Mouse (Mus musculus): Measurements from ENCODE around the gene Dnase1. TPM values are rescaled to one million over a fixed set of nuclear protein-coding genes. Genes with fewer than 3 reads are reported as not detected.

Gene Dnase1
- polyA plus RNA-seq, 1 experiment from 2014 or later = 4.2 TPM

DNA sequence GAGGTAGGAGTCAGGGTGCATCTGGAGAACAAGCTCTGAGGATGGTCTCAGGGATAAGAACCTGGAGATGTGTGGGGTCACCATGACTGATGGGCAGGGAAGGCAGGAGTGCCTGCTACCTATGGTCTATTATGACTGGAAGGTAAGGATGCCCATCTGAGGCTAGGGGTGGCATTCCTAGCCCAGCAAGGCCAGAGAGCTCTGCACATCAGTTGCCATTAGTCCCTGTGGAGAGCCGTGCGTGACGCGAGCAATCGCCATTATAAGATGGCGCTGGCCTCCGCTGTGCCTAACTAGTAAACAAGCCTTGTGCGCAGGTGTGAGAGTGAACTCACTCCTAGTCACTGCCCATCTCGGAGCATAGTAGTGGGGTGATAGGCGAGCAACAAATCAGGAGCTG is 6.2 kb upstream of the Dnase1 start:
- WGBS = 95% methylated on average over 10 of the region's 10 CpGs
- Histone ChIP-seq H3K4me3 (no peak overlapping the region), H3K9me3 (no peaks in the 10 kb centered on the region), H3K27me3 (no peaks in the 10 kb centered on the region), H3K4me2 (no peak overlapping the region), H3K9ac (no peak overlapping the region), H3K4me1 (no peaks in the 10 kb centered on the region), H3K36me3 (no peaks in the 10 kb centered on the region), H3K27ac (no peak overlapping the region)
- no peak for ATAC-seq (ENCODE audit: insufficient number of reproducible peaks, low FRiP score, low TSS enrichment, low read depth)

DNA sequence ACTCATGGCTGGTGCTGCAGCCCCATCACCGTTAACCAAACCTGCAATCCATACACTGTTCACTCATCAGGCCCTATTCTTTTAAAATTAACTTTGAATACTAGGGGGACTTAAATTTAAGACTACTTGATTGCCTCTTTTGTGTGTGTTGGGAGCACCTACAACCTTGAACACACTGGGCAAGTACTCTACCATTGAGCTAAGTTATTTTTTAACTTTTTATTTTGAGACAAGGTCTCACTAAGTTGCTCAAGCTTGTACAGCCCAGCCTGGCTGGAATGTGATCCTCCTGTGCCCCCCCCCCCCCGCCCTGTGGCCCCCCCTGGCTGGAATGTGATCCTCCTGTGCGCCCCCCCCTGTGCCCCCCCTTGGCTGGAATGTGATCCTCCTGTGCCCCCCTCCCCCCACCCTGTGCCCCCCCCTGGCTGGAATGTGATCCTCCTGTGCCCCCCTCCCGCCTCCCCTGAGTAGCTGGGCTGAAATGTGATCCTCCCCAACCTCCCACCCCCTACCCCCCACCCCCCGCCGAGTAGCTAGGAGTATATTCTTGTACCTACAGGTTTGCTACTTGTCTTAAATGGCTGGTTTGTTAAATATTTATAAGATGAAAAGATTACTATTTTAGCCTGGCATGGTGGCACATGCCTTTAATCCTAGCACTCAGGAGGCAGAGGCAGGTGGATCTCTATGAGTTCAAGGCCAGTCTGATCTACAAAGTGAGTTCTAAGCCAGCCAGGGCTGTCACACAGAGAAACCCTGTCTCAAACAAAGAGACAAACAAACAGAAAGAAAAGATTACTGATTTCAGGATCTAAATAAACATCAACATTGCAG is 5.1 kb upstream of the Dnase1 start:
- Histone ChIP-seq H3K36me3 (peaks cover 4% of the 10 kb centered on the region; the same call in 1 of the 2 replicates), H3K27me3 (no peaks in the 10 kb centered on the region), H3K4me1 (no peaks in the 10 kb centered on the region), H3K4me3 (no peak overlapping the region), H3K9ac (no peak overlapping the region), H3K9me3 (no peaks in the 10 kb centered on the region), H3K4me2 (no peak overlapping the region), H3K27ac (no peak overlapping the region)
- 43% methylated on average over 4 of the region's 6 CpGs for WGBS
- no peak for ATAC-seq (ENCODE audit: insufficient number of reproducible peaks, low FRiP score, low TSS enrichment, low read depth)

DNA sequence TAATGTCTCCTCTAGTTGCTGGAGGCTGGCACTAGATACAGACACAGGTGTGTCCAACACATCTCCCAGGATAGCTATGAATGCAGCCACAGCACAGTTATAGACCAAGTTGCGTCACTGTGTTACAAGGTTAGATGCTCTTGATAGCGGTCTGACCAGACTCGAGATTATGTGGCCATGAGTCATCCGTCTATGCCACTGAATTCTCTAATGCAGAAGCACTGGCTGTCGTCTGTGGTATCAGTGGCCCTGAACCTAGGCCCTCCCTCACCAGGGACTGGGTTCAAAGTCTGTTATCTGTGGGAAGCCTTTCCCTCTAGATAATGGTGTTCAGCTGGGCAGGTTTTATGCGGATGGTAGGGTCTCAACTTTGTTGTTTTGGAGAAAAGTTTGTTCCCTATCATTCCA is 4.4 kb upstream of the Dnase1 start:
- no peaks in the 10 kb centered on the region for H3K9me3 ChIP-seq
- no peak for ATAC-seq (ENCODE audit: insufficient number of reproducible peaks, low FRiP score, low TSS enrichment, low read depth)
- peaks cover 7% of the 10 kb centered on the region; the same call in 1 of the 2 replicates for H3K36me3 ChIP-seq
- no peak overlapping the region for H3K4me3 ChIP-seq
- no peak overlapping the region for H3K27ac ChIP-seq
- H3K9ac ChIP-seq = no peak overlapping the region
- no peak overlapping the region for H3K4me2 ChIP-seq
- WGBS = 89% methylated on average over 6 of the region's 6 CpGs
- H3K4me1 ChIP-seq = no peaks in the 10 kb centered on the region
- no peaks in the 10 kb centered on the region for H3K27me3 ChIP-seq

- Histone ChIP-seq H3K4me1 (no peaks in the 10 kb centered on the region), H3K27ac (no peak overlapping the region), H3K27me3 (no peaks in the 10 kb centered on the region), H3K9ac (no peak overlapping the region), H3K4me2 (no peak overlapping the region), H3K36me3 (peaks cover 24% of the 10 kb centered on the region), H3K4me3 (no peak overlapping the region), H3K9me3 (no peaks in the 10 kb centered on the region)
- 88% methylated on average over 5 of the region's 5 CpGs for WGBS
- no peak for ATAC-seq (ENCODE audit: insufficient number of reproducible peaks, low FRiP score, low TSS enrichment, low read depth)
These were observed 2.8 kb upstream of the Dnase1 start for GRCm38 (mm10) chr16:4033971-4034370.

DNA sequence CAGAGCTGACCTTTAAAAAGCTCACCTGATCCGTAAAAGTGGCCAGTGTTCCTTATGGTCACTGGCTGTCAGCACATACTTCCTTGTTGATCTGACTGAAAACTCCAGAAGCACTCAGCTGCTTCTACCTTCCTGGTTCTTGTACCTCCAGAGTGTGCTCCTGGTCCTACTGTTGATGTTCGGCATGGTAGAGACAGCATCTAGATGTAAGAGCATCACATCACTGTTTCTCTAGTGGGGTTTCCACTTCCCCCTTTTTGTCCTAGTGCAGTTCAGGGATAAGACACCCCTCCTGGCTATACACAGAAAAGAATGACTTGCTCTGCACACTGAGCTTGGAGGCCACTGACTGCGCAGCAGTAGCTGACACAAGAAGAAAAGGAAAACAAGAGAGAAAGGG is 2.3 kb upstream of the Dnase1 start:
- no peak overlapping the region for H3K4me2 ChIP-seq
- ATAC-seq (ENCODE audit: insufficient number of reproducible peaks, low FRiP score, low TSS enrichment, low read depth) = no peak
- WGBS = 86% methylated on average over 3 of the region's 3 CpGs

GRCm38 (mm10) chr16:4035575-4035974 is 1.2 kb upstream of the Dnase1 start:
- Histone ChIP-seq H3K27me3 (no peaks in the 10 kb centered on the region), H3K4me3 (no peak overlapping the region), H3K4me1 (no peaks in the 10 kb centered on the region), H3K9me3 (no peaks in the 10 kb centered on the region), H3K9ac (no peak overlapping the region), H3K27ac (no peak overlapping the region), H3K4me2 (no peak overlapping the region), H3K36me3 (peaks cover 40% of the 10 kb centered on the region)
- no peak for ATAC-seq (ENCODE audit: insufficient number of reproducible peaks, low FRiP score, low TSS enrichment, low read depth)
- WGBS = 81% methylated on average over 2 of the region's 2 CpGs

More for the DNA sequence above, 2.3 kb upstream of the Dnase1 start:
- H3K27me3 ChIP-seq = no peaks in the 10 kb centered on the region
- H3K9me3 ChIP-seq = no peaks in the 10 kb centered on the region
- no peak overlapping the region for H3K9ac ChIP-seq
- H3K4me3 ChIP-seq = no peak overlapping the region
- H3K4me1 ChIP-seq = no peaks in the 10 kb centered on the region
- no peak overlapping the region for H3K27ac ChIP-seq
- peaks cover 29% of the 10 kb centered on the region for H3K36me3 ChIP-seq

DNA sequence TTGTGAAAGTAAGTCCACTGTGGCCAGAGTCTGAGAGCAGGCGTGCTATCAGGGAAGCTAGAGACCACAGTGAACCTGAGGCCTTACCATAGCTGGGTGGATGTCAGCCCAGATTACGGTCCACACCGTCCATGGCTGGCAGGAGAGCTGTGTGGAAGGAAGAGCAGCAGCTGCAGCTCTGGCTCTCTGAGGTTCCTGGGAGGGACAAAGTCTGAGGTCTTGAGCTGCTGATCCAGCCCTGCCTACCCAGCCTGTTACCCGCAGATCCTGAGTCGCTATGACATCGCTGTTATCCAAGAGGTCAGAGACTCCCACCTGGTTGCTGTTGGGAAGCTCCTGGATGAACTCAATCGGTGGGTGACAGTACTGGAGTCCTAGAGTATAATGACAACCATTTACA is 948 bp downstream of the Dnase1 start:
- Histone ChIP-seq H3K27ac (no peak overlapping the region), H3K4me3 (no peak overlapping the region), H3K4me2 (no peak overlapping the region), H3K9ac (no peak overlapping the region), H3K27me3 (no peaks in the 10 kb centered on the region), H3K9me3 (no peaks in the 10 kb centered on the region), H3K36me3 (peaks cover 53% of the 10 kb centered on the region), H3K4me1 (no peaks in the 10 kb centered on the region)
- WGBS = 92% methylated on average over 7 of the region's 7 CpGs
- ATAC-seq (ENCODE audit: insufficient number of reproducible peaks, low FRiP score, low TSS enrichment, low read depth) = no peak

- Histone ChIP-seq H3K9me3 (no peaks in the 10 kb centered on the region), H3K36me3 (peaks cover 75% of the 10 kb centered on the region), H3K27ac (no peak overlapping the region), H3K4me1 (no peaks in the 10 kb centered on the region), H3K4me2 (no peak overlapping the region), H3K4me3 (no peak overlapping the region), H3K9ac (no peak overlapping the region), H3K27me3 (no peaks in the 10 kb centered on the region)
- WGBS = 86% methylated on average over 5 of the region's 5 CpGs
- no peak for ATAC-seq (ENCODE audit: insufficient number of reproducible peaks, low FRiP score, low TSS enrichment, low read depth)
These were observed 3.5 kb downstream of the Dnase1 start for GRCm38 (mm10) chr16:4040206-4040605.

DNA sequence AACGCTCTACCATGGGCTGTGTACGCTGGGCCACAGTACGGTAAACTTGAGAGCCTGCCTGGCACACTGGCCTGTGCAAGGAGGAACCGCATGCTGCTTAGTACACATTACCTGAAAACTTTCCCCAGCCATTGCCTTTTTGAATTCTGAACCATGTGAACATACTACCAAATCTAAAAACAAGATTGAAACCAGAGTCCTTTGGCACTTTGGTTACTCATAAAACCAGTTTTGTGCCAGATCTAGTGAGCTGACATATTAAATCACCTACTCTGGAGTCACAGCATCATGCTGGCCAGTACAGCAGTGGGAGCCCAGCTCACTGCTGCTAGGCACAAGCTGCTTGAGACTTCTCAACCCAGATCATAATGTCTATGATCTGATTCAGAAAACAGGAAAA is 4.9 kb downstream of the Dnase1 start:
- ATAC-seq (ENCODE audit: insufficient number of reproducible peaks, low FRiP score, low TSS enrichment, low read depth) = no peak
- H3K27me3 ChIP-seq = no peaks in the 10 kb centered on the region
- H3K36me3 ChIP-seq = peaks cover 85% of the 10 kb centered on the region
- H3K9ac ChIP-seq = no peak overlapping the region
- H3K27ac ChIP-seq = no peak overlapping the region
- H3K4me1 ChIP-seq = no peaks in the 10 kb centered on the region
- no peak overlapping the region for H3K4me3 ChIP-seq
- no peaks in the 10 kb centered on the region for H3K9me3 ChIP-seq
- no peak overlapping the region for H3K4me2 ChIP-seq
- 97% methylated on average over 4 of the region's 4 CpGs for WGBS

- Histone ChIP-seq H3K4me1 (no peaks in the 10 kb centered on the region), H3K4me3 (no peak overlapping the region), H3K4me2 (no peak overlapping the region), H3K9me3 (no peaks in the 10 kb centered on the region), H3K27ac (no peak overlapping the region), H3K36me3 (peaks cover 88% of the 10 kb centered on the region), H3K9ac (no peak overlapping the region), H3K27me3 (no peaks in the 10 kb centered on the region)
- 0 out of 2 replicates have a peak, but pooled peaks have one; percentile 11 for ATAC-seq (ENCODE audit: insufficient number of reproducible peaks, low FRiP score, low TSS enrichment, low read depth)
- WGBS = 93% methylated on average over 2 of the region's 2 CpGs
These were observed 7.4 kb downstream of the Dnase1 start for GRCm38 (mm10) chr16:4044093-4044492.

DNA sequence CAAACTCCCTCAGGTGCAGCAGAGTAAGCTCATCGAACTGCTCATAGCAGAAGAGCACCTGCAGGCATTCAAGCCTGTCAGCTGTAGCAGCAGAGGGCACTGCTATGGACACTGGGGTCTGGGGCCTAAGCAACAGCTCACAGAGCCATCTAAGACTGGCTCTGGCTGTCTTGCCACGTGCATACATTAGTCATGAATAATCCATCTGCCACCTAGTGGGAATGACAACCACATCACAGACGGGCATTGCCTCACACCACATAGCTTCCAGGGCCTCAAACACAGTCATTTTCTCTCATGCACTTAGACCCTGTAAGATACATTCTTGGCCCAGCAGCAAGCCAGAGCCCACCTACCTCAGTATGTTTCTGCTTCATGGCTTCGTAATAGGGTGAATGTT is 8.8 kb downstream of the Dnase1 start:
- Histone ChIP-seq H3K4me2 (no peak overlapping the region), H3K4me1 (no peaks in the 10 kb centered on the region), H3K9ac (no peak overlapping the region), H3K4me3 (no peak overlapping the region), H3K36me3 (peaks cover 88% of the 10 kb centered on the region), H3K27me3 (no peaks in the 10 kb centered on the region), H3K27ac (no peak overlapping the region), H3K9me3 (no peaks in the 10 kb centered on the region)
- no peak for ATAC-seq (ENCODE audit: insufficient number of reproducible peaks, low FRiP score, low TSS enrichment, low read depth)
- 78% methylated on average over 4 of the region's 4 CpGs for WGBS

GRCm38 (mm10) chr16:4052601-4053000 is 15.9 kb downstream of the Dnase1 start:
- 94% methylated on average over 4 of the region's 4 CpGs for WGBS
- H3K4me2 ChIP-seq = no peak overlapping the region
- peaks cover 94% of the 10 kb centered on the region for H3K36me3 ChIP-seq
- H3K27me3 ChIP-seq = no peaks in the 10 kb centered on the region
- no peak overlapping the region for H3K27ac ChIP-seq
- H3K4me1 ChIP-seq = no peaks in the 10 kb centered on the region
- H3K4me3 ChIP-seq = no peak overlapping the region
- H3K9me3 ChIP-seq = no peaks in the 10 kb centered on the region
- no peak for ATAC-seq (ENCODE audit: insufficient number of reproducible peaks, low FRiP score, low TSS enrichment, low read depth)
- H3K9ac ChIP-seq = no peak overlapping the region
